Mouse (Mus musculus): ENCODE results near the gene Aldh3a1.
"Not testable (repeated sequence)": the region's sequence is repeated elsewhere in the genome, so short reads cannot be mapped to it uniquely, and the experiment has no call there.

Gene Aldh3a1

DNA sequence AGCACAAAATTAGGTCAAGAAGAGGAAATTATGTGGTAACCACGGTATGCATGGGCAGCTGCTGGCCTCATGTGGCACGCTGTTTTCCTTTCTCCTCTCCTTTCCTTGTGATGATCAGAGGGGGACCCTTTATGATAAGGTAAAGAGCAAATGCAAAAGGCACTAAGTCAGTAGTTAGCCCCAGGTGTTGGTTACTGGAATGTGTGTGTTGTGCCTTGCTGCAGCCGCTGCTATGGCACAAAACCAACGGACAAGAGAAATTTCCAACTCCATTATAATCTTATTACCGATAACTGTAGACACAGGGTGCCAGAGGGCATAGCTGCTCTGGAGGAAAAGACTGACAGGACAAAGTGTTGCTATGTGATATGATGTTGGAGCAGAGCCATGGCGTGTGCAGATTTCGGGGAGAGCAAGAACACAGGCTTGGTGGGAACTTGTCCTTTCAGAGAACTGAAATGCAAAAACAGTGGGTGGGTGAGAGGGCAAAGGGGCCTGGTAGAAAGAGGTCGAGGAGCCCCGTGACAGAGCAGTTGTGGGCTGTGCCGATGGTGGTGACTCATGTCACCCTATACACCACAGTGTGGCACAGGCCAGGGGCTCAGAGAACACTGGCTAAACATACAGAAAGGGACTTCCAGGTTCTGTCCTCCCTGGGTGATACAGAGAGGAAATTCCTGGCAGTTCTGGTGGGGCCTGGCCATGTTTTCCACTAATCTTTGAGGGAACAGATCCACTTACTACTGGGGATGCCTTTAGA, at the start of gene Aldh3a1:
Aldh3a1 (plus strand) TSS at position 51 of the 760 bp plus-strand sequence.
- DNase-seq (ENCODE audit: low spot score in 2 of 2), result no peak

DNA sequence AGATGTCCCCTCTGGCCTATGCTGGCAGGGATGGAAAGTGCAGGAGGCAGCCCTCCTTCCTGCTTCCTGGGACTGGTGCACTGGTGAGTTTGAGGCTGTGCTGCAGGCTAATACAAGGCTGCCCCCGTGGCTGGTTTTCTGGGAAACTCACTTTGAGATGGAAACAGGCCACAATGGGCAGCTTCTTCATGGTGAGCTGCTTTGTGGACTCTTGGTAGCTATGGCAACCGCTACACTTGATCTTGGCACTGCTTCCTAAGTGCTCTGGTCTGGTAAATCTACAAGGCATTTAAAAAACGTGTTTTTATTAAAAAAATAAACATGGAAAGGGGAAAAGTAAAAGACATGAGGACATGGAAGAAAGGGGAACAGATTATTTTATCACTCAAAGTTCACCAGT, 49.2 kb upstream of the Aldh3a1 start:
- DNase-seq (ENCODE audit: low spot score in 2 of 2), result no peak

DNA sequence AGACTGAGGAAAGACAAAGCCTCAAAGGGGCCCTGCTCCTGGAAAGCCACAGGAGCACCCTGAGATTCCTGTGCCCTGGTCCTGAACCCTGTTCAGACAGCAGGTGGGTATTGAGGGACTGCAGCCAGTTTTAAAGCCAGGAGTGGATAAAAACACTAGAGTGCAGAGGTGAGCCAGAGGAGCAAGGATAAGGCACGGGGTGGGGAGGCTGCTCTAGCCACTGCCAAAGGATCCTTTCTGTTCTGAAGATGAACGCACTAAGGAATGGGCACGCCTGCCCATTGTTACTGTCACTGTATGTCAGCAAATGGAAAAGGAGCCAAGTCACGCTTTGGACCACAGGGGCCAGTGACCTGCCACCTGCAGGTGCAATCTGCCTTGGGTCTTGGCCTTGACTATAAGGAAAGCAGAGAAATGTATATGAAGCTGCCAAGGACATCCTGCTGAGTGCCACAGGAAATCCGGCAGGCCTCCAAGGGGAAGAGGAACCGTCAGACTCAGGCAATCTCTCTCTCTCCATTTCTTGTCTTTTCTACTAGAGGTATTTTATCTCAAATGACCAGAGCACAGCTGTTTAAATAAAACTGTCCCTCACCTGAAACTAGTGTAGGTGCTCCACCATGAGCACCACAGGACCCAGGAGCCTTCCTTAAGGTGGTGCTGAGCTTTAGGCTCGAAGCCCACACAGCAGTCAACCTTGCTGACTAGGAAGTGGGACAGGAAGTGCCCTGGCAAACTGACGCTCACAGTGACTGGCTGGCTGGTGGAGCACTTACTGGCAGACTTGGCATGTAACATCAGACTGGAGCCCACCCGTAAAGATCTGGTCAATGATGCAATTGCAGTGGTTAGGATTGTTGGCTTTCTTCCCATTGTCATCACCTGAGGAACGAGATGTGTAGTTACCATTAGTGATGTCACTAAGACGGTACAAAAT, 47.3 kb upstream of the Aldh3a1 start:
- no peak for DNase-seq (ENCODE audit: low spot score in 2 of 2)

DNA sequence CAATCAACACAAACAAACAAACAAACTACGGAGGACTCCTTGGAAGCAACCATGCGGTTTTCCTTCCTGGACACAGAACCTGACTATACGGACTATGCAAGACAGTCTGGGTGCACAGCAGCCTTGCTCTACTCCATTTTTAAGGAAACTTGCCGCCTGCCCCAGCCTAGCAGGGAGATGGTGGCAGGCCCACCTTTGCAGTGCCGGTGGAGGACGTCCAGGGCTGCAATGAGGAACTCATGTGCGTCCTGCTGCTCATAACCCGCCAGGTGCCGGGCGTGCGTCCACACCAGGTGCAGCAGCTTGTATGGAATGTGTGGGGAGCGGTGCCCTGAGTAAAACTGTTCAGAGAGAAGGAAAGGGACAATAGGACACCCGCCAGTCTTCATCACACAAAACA, 46.2 kb upstream of the Aldh3a1 start:
- DNase-seq (ENCODE audit: low spot score in 2 of 2), result no peak

DNA sequence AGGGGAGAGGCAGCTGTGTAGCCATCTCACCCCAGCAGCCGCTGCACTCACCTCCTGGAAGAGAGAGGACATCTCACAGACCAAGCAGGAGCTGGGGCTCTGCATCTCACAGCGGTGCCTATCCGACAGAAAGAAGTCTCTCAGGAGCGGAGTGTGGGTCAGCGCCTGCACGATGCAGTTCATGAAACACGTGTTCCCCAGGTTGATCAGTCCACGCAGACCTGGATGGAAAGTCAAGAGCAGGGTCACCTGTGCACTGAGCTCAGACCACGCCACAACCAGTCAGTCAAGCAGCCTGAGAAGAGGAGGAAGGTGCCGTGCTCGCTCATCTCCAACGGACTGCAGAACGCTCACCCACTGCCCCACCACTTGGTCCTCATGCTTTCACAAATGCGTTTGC, 44.6 kb upstream of the Aldh3a1 start:
- no peak for DNase-seq (ENCODE audit: low spot score in 2 of 2)

DNA sequence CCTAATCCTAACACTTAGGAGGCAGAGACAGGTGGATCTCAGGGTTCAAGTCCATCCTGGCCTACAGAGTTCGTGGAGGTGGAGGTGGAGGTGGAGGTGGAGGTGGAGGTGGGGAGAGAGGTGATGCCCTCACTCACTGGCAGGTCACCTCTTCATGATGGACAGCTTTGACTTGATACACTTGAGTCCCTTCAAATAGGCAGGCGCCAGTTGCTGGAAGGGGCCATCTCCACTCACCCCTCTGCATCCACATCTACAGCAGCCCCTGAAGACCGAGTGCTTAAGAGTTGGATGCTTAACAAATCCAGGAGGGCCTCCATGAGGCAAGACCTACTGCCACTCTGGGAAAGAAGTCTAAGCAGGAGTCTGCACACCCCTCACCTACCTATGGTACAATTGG, 44.0 kb upstream of the Aldh3a1 start:
- DNase-seq (ENCODE audit: low spot score in 2 of 2), result no peak

DNA sequence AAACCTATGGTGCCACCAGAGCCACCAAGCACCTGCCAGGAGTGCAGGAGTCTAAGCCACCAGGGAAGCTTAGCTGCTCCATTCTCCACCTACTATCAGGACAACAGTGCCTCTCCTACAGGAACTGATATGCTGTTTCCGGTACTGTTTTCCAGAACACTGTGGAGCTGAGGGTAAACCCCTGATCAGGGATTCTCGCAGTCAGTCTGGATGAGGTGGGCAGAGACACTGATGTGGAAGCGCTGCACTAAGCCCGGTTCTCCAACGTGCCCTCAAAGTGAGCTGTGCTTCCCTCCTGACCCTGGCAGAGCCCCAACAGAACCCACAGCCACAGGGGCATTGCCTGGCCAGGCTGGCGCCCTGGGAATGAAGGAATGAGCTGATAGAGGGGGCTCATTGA, 43.0 kb upstream of the Aldh3a1 start:
- no peak for DNase-seq (ENCODE audit: low spot score in 2 of 2)

DNA sequence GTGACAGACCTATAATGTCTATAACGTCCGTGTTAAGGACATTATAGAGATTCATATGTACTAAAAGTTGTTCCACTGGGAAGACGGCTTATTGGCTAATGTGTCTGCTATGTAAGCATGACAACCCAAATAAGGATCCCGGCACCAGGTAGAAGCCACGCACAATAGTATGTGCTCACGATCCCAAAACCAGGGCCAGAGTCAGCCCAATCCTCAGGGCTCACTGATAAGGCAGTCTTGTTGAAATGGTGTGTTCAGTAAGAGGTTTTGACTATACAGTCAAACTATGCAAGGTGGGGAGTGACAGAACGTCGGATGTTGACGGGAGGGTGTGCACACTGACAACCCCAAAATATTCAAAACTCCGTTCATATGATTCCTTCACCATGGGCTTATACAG, 42.5 kb upstream of the Aldh3a1 start:
- no peak for DNase-seq (ENCODE audit: low spot score in 2 of 2)

DNA sequence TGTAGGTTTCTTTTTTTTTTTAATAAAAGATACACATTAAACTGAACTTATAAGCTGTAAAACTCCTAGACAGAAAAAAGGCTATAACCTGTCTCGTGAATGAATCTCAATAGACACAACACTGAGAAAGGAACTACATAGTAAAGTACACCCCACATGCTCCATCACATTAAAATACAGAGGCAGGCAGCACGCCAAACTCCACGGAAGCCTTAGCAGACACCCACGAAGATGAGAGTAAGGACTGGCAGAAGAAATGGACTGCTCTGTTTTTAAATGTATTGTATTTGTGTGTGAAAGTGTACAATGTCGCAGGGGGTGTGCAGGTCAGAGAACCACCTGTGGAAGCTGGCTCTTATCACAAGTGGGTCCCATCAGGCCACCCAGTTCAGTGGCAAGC, 37.2 kb upstream of the Aldh3a1 start:
- no peak for DNase-seq (ENCODE audit: low spot score in 2 of 2)

DNA sequence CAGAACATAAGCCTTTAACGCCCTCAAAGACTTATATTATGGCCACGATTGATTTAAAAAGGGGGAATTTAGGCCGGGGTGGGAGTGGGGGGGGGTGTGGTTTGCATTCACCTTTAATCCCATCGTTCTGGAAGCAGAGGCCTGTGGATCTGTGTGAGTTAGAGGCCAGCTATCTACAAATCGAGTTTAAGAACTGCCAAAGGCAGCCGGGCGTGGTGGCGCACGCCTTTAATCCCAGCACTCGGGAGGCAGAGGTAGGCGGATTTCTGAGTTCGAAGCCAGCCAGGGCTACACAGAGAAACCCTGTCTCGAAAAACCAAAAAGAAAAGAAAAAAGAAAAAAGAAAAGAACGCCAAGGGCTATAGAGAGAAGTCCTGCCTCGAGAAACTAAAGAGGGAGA, 33.9 kb upstream of the Aldh3a1 start:
- DNase-seq (ENCODE audit: low spot score in 2 of 2), result not testable (repeated sequence)

DNA sequence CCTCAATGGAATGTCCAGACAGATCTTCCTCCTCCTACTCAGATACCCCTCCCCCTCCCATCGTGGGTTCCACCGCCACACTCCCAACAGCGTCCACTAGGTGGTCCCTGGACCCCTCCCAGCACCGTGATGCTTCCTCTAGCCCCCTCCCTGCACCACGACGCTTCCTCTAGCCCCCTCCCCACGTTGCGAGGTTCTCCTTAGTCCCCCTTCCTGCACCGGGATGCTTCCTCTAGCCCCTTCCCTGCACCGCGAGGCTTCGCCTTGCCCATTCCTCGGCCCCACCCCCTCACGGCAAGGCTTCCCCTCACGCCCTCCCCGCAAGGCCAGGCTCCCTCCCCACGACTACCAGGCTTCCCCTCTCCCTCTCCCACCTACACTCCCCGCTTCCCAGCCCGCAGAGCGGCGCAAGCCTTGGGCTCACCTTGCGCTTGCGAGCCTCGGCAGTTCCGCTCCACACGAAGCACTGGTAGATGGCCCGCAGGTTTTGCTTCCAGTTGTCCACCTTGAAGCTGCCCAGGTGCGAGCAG, 33.0 kb upstream of the Aldh3a1 start:
- DNase-seq (ENCODE audit: low spot score in 2 of 2), result peak in 1 of 2 experiments; percentile 35

DNA sequence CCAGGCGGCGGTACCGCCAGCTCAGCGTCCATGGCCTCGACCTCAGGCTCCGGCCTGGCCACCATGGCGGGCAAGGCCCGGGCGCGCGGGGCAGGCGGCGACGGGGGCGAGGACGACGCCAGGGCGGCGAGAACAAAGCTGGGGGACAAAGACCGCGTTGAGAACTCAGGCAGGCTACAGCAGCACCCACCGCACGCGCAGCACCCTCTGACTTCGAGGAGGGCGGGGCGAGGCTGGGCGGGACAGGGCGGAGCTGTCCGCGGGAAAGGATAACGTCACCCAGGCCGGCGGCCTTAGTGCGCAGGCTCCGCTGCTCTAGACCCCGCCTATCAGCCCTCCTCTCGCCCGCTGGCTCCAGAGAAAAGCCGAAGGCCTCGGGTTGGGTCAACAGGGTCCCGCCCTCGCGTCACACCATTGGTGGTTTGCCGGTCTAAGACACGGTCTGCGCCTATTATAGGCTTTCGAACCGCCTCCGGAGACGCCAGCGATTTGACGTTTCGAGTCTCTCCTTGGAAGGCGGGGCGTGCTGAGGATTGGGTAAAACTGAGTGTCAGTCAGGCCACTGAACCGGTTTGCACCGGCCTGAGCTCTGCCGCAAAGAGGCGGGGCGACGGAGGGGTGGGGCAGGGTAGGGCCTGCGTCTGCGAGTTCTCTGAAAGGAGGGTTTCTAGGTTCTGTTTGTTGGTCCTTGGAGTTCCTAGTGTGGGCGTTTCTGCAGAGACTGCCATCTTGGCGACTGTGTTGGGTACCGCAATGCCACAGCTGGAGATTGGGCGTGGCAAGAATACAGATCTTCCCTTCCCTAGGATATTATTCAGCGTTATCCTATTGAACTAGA, 32.3 kb upstream of the Aldh3a1 start, which contains the start of gene Usp22:
Usp22 (minus strand) TSS at position 235 of the 838 bp plus-strand sequence.
- peak; percentile 100 for DNase-seq (ENCODE audit: low spot score in 2 of 2)

DNA sequence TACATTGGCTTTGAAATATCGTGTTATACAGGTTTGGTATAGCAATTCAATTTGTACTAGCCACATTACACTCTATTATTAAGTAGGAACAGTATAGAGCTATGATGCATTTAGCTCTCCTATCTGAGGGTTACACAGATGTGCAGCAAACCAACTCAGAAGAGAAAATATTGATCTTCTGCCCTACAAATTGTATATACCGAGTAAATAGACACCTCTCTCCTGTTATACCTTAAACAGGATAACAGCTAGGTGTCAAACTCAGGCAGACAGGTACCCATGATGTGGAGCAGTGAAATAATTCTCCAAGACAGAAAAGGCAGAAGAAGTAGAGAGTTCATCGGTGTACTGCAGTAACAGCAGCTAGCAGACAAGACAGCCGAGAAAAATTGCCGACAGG, 31.6 kb upstream of the Aldh3a1 start:
- no peak for DNase-seq (ENCODE audit: low spot score in 2 of 2)

DNA sequence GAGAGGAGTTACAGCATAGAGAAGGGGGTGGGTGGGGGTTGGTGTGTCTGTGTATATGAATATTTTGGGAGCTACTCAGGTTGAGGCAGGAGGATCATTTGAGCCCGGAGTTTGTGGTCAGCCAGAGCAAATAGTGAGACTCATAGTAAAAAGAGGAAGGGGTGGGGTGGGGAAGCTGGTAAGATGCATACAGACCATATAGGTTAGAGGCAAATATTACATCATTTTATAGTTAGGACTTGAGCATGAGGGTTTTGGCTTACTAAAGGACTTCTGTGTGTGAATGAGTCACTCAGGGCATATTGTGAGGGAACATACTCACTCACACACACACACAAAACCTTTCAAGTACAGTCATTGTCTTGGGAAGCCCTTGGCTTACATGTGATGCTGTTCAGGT, 31.0 kb upstream of the Aldh3a1 start:
- no peak for DNase-seq (ENCODE audit: low spot score in 2 of 2)

DNA sequence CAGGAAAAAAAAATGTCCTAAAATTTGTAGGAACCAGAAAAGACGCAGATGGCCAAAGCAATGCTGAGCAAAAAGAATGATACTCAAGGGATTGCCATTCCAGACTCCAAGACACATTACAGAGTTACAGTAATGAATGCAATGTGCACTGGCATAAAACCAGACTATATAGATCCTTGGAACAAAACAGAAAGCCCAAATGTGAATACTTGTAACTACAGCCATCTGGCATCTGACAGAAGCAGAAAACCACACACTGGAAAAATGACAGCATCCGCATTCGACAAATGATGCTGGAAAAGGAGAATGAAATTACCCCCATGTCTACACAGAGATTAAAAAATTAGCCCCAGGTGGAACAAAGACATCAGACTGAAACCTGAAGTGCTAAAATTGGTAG, 27.0 kb upstream of the Aldh3a1 start:
- no peak for DNase-seq (ENCODE audit: low spot score in 2 of 2)

DNA sequence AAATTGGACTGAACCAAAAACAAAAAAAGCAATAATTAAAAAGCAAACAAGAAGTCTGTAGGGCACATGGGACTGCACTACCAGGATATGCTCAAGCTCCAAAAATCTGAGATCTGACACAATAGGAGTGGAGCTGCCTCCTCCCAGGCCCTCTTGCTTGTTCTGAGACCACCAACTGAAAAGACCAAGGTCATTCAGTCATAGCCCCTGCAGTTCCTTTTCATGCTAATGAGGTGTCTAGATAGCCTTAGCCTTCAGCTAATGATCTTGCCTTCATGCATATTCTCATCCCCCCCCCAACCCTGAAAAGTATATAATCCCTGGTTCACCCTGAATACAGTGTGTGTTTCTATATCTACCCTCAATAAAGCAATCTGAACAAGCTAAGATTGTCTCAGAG, 25.7 kb upstream of the Aldh3a1 start:
- no peak for DNase-seq (ENCODE audit: low spot score in 2 of 2)

DNA sequence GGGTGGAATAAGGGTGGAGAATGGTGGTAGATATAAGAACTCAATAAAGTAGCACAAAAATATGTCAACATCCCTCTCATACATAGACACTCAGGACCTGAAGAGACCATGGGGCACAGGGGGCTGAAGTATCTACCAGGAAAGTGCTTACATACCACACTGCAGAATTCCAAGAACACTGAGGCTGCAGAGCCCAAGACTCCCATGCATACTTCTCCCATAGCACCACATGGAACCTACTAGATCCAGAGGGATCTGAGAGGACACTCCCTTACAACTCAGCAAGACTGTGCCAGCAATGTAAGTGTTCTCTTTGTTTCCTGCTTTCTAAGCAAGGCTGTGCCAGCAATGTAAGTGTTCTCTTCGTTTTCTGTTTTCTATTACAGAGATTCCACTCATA, 23.5 kb upstream of the Aldh3a1 start:
- no peak for DNase-seq (ENCODE audit: low spot score in 2 of 2)

DNA sequence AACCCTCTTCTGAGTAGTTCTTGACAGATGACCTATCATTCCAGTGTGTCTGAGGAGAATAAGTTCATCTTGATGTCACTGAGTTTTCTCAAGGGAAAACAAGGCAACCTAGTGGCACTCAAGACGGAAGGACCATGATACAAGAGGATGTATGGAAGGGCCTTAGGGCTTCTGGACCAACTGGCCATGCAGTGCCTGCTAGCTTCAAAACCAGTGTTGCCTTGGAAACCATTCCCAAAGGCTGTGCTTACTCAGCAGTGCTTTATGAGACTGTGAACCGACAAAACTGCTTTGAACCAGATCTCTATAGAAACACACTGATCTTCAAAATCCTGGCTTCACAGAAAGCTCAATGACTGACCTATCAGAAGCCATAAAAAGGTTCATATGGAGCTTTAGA, 16.6 kb upstream of the Aldh3a1 start:
- DNase-seq (ENCODE audit: low spot score in 2 of 2), result no peak

DNA sequence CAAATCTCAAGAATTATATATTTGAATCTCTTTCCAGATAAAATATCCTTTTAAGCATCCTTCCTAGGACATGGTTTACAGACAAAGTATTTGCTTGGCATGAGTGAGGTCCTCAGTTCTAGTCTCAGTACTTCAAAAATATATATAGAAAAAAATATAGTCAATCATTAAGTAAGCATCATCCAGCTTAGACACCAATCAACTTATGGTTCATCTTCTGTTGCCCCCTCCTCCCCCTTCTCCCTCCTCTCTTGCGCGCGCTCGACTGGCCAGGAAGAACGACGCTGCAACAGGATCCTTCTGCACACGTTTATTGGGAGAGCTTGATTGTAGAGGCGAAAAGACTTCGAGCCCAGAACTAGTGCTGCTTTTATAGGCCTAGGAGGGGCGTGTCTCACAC, 15.2 kb upstream of the Aldh3a1 start:
- not testable (repeated sequence) for DNase-seq (ENCODE audit: low spot score in 2 of 2)

DNA sequence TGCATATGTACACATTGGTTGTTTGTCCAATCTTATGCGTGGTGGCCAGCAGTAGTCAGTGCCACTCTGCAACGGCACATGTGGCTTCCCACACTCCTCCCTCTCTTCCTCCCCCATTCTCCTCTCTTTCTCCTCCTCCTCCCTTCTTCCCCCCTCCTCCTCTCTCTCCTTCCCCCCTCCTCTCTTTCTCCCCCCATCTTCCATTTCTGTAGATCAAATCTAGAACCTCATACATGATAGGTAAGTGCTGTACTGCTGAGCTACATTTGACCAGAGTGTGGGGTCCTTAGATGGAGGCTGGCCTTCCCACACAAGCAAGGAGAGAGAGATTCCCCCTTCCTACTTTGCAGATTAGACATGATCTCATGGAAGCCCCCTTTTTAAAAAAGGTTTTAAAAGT, 14.6 kb upstream of the Aldh3a1 start:
- no peak for DNase-seq (ENCODE audit: low spot score in 2 of 2)

DNA sequence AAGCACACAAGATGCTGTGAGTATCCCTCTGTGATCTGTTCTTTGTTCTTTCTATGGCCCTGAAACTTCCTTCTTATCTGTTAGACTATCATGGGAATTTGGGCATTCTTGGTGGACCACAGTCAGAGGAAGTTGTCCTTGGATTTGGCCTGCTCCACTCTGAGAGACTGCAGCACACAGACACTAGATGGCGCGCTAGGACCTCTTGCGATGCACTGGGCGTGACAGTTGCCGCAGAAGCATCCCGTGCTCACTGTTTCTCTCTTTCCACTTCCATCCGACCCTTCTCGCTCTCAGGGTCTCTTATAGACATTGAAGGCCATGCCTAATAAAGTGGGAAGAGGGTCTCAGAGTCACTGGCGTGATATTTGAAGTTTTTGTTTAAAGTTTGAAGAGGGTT, 13.9 kb upstream of the Aldh3a1 start:
- peak; percentile 88 to 90 for DNase-seq (ENCODE audit: low spot score in 2 of 2)
